In genomic region chr19:57362586-57362985, GRCm38 (mm10) we compare ENCODE assay signal across 8 mouse cellular contexts. TPM values are rescaled to one million over a fixed set of nuclear protein-coding genes. Genes with fewer than 3 reads are reported as not detected.
A peak's percentile ranks its signal among the peaks of the same experiment; 100 is the strongest.
DNase-seq lines count a peak whose midpoint lies in the region; ATAC-seq and TF ChIP-seq lines count a peak whose summit lies in the region.

No protein-coding gene starts in this region.

- WGBS in lung, postnatal 0 days: 31% methylated on average over 5 of the region's 5 CpGs
- 33% methylated on average over 5 of the region's 5 CpGs for WGBS in lung, adult 2 months
- 31% methylated on average over 5 of the region's 5 CpGs for WGBS in limb, embryonic 12.5 days
- WGBS in stomach, embryonic 16.5 days: 31% methylated on average over 5 of the region's 5 CpGs

- no peak for TF ChIP-seq EP300 in lung, postnatal 0 days (IDR thresholded peaks at IDR 0.05)

- no peak for ATAC-seq in lung, postnatal 0 days
- no peak for ATAC-seq in limb, embryonic 12.5 days (ENCODE audit: insufficient number of reproducible peaks, insufficient read depth, low FRiP score, low TSS enrichment, low read depth)
- no peak for ATAC-seq in stomach, embryonic 16.5 days (ENCODE audit: insufficient read depth, low FRiP score)

- H3K27me3 ChIP-seq in lung, postnatal 0 days (replicated peaks; ENCODE audit: insufficient read depth, low read length): no peaks in the 10 kb centered on the region
- no peaks in the 10 kb centered on the region for H3K27me3 ChIP-seq in limb, embryonic 12.5 days
- H3K27me3 ChIP-seq in stomach, embryonic 16.5 days (ENCODE audit: control insufficient read depth, insufficient read depth, low read length): no peaks in the 10 kb centered on the region

- no peak for TF ChIP-seq POLR2A in lung, adult 2 months (IDR thresholded peaks at IDR 0.05; ENCODE audit: borderline replicate concordance, extremely low read depth, low read depth, low read length)

- peak overlapping the region; percentile 19; the same call in 1 of the 2 replicates for H3K4me3 ChIP-seq in lung, postnatal 0 days (ENCODE audit: low read depth, low read length)
- no peak overlapping the region for H3K4me3 ChIP-seq in lung, adult 2 months (replicated peaks; ENCODE audit: extremely low read depth, low read depth, low read length)
- peak overlapping the region; percentile 91 for H3K4me3 ChIP-seq in limb, embryonic 12.5 days (replicated peaks)
- peak overlapping the region; percentile 26 for H3K4me3 ChIP-seq in stomach, embryonic 16.5 days (replicated peaks; ENCODE audit: low read length)

- no peaks in the 10 kb centered on the region for H3K36me3 ChIP-seq in lung, postnatal 0 days (ENCODE audit: insufficient read depth, low read length)
- no peaks in the 10 kb centered on the region; the same call in 1 of the 2 replicates for H3K36me3 ChIP-seq in limb, embryonic 12.5 days
- no peaks in the 10 kb centered on the region for H3K36me3 ChIP-seq in stomach, embryonic 16.5 days (ENCODE audit: control insufficient read depth, insufficient read depth, low read length)

- H3K27ac ChIP-seq in lung, postnatal 0 days (ENCODE audit: low read length): peak overlapping the region; percentile 35; the same call in 1 of the 2 replicates
- H3K27ac ChIP-seq in limb, embryonic 12.5 days: no peak overlapping the region
- H3K27ac ChIP-seq in stomach, embryonic 16.5 days (ENCODE audit: low read length): peak overlapping the region; percentile 34; the same call in 1 of the 2 replicates

- H3K9me3 ChIP-seq in lung, postnatal 0 days (ENCODE audit: low read length): no peaks in the 10 kb centered on the region
- no peaks in the 10 kb centered on the region for H3K9me3 ChIP-seq in limb, embryonic 12.5 days
- H3K9me3 ChIP-seq in stomach, embryonic 16.5 days (replicated peaks; ENCODE audit: control insufficient read depth, low read length): no peaks in the 10 kb centered on the region

- no peak overlapping the region for H3K9ac ChIP-seq in lung, postnatal 0 days (replicated peaks; ENCODE audit: low read depth)
- no peak overlapping the region for H3K9ac ChIP-seq in limb, embryonic 12.5 days (replicated peaks)
- H3K9ac ChIP-seq in stomach, embryonic 16.5 days (ENCODE audit: low read length): peak overlapping the region; percentile 28; the same call in 1 of the 2 replicates

- TF ChIP-seq CTCF in lung, postnatal 0 days (IDR thresholded peaks at IDR 0.05): no peak
- no peak for TF ChIP-seq CTCF in lung, adult 2 months (IDR thresholded peaks at IDR 0.05; ENCODE audit: insufficient read depth, low read length)

- peaks cover 41% of the 10 kb centered on the region; the same call in 1 of the 2 replicates for H3K4me1 ChIP-seq in lung, postnatal 0 days (ENCODE audit: insufficient read depth, low read depth, low read length)
- H3K4me1 ChIP-seq in lung, adult 2 months (ENCODE audit: control insufficient read depth, insufficient read depth, low read length): peaks cover 39% of the 10 kb centered on the region
- peaks cover 62% of the 10 kb centered on the region for H3K4me1 ChIP-seq in limb, embryonic 12.5 days (replicated peaks)
- peaks cover 54% of the 10 kb centered on the region for H3K4me1 ChIP-seq in stomach, embryonic 16.5 days (ENCODE audit: control insufficient read depth, insufficient read depth, low read length)

- DNase-seq in adrenal gland, adult 2 months: peak; percentile 53
- DNase-seq in adrenal gland, adult 8-10 months: no peak
- no peak for DNase-seq in lung, postnatal 0 days (ENCODE audit: low spot score)
- no peak for DNase-seq in lung, adult 2 months
- no peak for DNase-seq in right cerebral cortex, postnatal 36 days (ENCODE audit: low spot score in 2 of 2)
- no peak for DNase-seq in lung, postnatal 14 days

- H3K4me2 ChIP-seq in lung, postnatal 0 days (replicated peaks; ENCODE audit: low read depth, low read length): peak overlapping the region; percentile 56
- peak overlapping the region; percentile 64 for H3K4me2 ChIP-seq in limb, embryonic 12.5 days
- peak overlapping the region; percentile 61 for H3K4me2 ChIP-seq in stomach, embryonic 16.5 days (ENCODE audit: low read depth, low read length)

RNA-seq across cellular contexts. Expression of gene Fam160b1, which starts 2.1 kb away (rescaled TPM):
- total RNA-seq in adrenal gland, adult 2 months (2021): 10 to 100 TPM; 19.4 to 20.6 TPM
- polyA plus RNA-seq in adrenal gland, adult 2 months (2012; rRNA removed): 9.6 and 10.6 TPM in 2 replicates
- total RNA-seq in adrenal gland, adult 8-10 months (2022): 10 to 100 TPM; 20.8 to 26.1 (median 24.4) TPM
- polyA plus RNA-seq in lung, postnatal 0 days (2015; fragmentation: Nextera tagmentation; extraction: Ambion mirVana): 14.7 and 14.9 TPM in 2 replicates
- polyA plus RNA-seq in lung, adult 2 months (2012; rRNA removed): 12.7 and 17.5 TPM in 2 replicates
- 17.6 and 18.1 TPM in 2 replicates for polyA plus RNA-seq in limb, embryonic 12.5 days (2016; fragmentation: Nextera tagmentation; extraction: Ambion mirVana)
- 11.6 and 12.4 TPM in 2 replicates for polyA plus RNA-seq in stomach, embryonic 16.5 days (2015; fragmentation: Nextera tagmentation; extraction: Ambion mirVana)

RNA-seq across cellular contexts. Expression of gene Ablim1, which starts 47.9 kb away (rescaled TPM):
- total RNA-seq in adrenal gland, adult 2 months (2021): 10 to 100 TPM; 33.6 to 39.9 TPM
- 15.8 and 20.5 TPM in 2 replicates for polyA plus RNA-seq in adrenal gland, adult 2 months (2012; rRNA removed)
- total RNA-seq in adrenal gland, adult 8-10 months (2022): 10 to 100 TPM; 31.0 to 43.9 (median 33.1) TPM
- polyA plus RNA-seq in lung, postnatal 0 days (2015; fragmentation: Nextera tagmentation; extraction: Ambion mirVana): 50.1 and 50.7 TPM in 2 replicates
- polyA plus RNA-seq in lung, adult 2 months (2012; rRNA removed): 53.6 and 71.3 TPM in 2 replicates
- polyA plus RNA-seq in limb, embryonic 12.5 days (2016; fragmentation: Nextera tagmentation; extraction: Ambion mirVana): 22.1 and 26.1 TPM in 2 replicates
- 66.5 and 85.4 TPM in 2 replicates for polyA plus RNA-seq in stomach, embryonic 16.5 days (2015; fragmentation: Nextera tagmentation; extraction: Ambion mirVana)
